Mouse (Mus musculus) cerebellum, adult 18-20 months (tissue): ENCODE measurements around the gene Syn3.
A peak's percentile ranks its signal among the peaks of the same experiment; 100 is the strongest.
"Not testable (repeated sequence)": the region's sequence is repeated elsewhere in the genome, so short reads cannot be mapped to it uniquely, and the experiment has no call there.

ENCODE experiments used
- DNase-seq, 2 experiments: peaks; one replicate each; pipeline ENCODE4 v3.0.0; 2021

The Syn3 gene

DNA sequence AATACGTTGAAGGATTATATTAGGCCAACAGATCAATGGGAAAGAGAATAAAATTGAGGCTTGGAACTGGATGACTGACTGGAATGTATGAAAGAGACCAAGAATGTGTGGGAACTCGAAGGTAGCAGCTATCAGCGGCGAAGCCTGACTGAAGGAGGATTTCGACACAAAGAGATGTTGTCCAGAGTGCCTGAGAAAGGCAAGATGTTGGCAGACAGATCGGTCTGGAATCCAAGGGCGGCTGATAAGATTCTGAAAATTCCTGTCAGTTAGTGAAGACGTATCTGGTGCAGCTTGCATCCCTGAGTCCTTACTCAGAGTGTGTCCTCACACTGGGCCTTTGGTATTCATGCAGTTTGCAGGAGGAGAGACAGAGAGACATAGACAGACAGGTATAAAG lies 81.9 kb downstream of the Syn3 start:
- no peak for DNase-seq

DNA sequence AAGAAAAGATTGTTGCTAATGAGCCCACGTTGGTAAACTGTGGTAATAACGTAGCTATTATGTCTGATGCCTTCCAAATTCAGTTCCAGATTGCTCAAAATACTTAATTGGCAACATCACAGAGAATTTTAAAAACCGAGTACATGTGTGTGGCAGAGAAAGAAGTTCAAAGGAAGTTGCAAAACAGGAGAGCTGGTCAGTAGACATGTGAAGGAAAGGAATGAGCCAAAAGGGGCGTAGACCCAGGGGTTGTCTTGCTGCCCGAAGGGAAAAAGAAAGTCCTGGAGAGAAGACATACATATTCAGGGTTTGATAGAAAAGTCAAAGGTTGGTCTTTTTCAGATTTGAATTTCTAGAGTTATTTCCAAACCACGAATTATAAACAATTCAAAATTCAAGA lies 87.8 kb downstream of the Syn3 start:
- DNase-seq: no peak

GRCm38 (mm10) chr10:86406952-86407351 lies 91.7 kb downstream of the Syn3 start:
- DNase-seq: no peak

DNA sequence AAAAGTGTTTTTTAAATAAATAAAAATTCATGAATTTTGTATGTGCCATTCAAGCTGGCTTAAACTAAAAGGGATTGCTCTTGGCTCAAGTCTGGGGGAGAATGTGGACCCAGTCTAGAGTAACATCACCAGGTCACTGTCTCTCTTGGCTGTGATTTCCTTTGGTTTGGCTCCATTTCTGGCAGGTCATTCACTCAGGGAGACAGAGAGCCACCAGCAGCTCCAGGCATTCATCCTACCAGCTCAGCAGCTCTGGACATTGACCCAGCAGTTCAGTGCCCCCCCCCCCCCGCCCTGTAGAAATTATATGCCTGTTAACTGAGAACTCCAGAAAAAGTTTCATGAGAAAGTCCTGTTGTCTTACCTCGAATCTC lies 100.4 kb downstream of the Syn3 start:
- DNase-seq: no peak

DNA sequence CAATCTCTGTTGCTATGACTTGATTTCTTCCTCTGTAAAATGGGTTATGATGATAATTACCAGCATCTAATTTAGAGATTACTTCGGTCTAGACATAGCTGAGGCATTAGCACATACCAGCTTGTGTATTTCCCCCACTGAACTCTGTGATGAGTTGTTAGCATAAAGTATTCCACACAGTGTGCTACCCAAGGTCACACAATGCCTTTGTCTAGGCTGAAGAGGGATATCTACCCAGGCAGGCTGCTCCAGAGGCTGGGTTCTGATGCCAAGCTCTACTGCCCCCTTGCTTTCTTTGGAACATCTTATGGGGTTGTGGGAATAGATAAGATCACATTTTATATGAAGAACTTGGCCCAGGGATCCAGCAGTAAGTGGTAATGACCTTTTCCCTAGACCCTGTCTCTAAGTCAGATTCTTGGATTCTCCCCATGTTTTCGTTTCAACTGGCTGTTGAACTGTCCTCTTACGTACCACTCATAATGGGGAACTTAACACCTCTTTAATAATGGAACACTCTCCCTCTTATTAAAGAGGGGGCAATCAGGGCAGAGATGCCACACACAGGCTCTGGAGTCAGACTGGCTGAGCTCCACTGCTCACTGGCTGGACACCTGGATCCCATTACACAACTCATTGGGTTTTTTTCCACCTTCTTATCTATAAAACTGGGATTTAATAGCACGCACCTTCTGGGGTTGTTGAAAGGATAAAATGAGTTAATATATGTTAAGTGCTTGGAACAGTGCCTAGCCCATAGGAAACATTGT lies 100.9 kb downstream of the Syn3 start:
- no peak for DNase-seq

DNA sequence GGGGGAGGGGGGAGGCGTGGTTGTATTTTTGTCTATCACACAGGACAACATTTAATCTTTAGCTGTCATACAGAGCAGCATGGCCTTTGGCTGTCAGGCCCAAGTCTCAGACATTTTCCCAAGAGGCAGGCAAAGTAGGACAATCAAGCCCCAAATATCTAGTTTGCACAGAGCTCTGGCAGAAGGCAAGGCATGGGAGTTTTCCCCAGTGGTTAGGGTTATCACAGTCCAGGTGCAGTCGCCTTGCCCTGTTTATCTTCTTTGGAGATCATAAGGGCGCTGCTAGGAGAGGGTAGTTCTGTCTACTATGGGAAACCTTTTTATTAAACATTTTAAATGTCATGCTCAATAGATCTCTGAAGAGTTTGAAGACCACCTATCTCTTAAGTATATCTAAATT lies 106.3 kb downstream of the Syn3 start:
- DNase-seq: no peak

DNA sequence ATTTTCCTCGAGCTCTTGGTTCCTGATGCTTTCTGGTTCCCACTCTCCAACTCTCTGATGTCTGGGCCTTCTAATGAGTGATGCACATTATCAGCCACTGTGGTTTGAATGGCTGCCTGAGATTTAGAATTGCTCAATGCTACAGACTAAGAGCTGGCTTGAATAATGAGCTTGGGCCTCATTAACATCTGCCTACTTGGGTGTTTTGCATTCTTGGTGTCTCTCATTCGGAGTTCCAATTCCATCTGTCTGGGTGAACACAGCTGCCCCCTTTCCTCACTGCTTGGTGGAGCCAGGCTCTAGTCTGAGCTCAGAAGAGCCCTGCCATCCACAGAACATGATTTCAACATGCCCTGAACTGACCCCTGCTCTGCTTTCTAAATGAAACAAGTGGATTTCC lies 108.8 kb downstream of the Syn3 start:
- DNase-seq: no peak

GRCm38 (mm10) chr10:86389357-86389756 lies 109.3 kb downstream of the Syn3 start:
- DNase-seq: no peak

DNA sequence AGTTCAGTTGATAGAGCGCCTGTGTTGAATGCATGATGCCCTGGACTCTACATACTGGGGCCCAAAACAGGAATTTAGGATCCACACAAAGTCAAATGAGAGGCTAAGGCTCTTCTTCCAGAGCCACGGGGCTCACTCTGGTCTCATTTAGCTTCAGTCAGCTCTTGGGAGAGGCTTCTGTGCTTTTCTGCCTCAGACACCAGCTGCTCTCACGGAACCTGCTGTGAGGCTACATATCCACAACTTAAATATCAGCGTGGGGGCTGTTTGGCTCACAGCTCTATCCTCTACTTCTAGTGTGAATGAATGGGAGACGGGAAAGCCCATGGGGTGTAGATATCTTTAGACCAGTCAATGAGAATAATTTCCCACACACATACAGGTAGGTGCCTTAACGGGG lies 109.9 kb downstream of the Syn3 start:
- DNase-seq: peak; percentile 19 to 22

GRCm38 (mm10) chr10:86387821-86388440 lies 110.8 kb downstream of the Syn3 start:
- peak; percentile 63 to 68 for DNase-seq

- DNase-seq: no peak
These were observed 112.5 kb downstream of the Syn3 start for GRCm38 (mm10) chr10:86386232-86386631.

DNA sequence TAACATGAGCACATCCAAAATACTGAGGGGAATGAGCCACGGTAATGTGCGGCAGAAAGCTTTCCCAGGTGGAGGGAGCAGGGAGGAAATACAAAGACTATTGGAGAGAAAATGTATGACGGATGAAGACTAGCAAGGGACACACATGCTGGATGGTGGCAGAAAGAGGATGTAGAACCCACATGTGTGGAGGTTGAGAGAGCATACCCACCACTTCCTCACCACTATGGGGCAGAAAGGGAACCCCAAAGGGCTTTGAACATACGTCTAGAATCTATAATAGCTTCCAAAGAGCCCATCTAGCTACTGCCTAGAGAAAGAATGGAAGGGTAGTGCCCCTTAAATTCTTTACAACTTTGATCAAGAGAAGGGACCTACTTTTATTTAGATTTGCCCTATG lies 113.0 kb downstream of the Syn3 start:
- DNase-seq: no peak

- DNase-seq: no peak
These were observed 114.0 kb downstream of the Syn3 start for GRCm38 (mm10) chr10:86384655-86385054.

DNA sequence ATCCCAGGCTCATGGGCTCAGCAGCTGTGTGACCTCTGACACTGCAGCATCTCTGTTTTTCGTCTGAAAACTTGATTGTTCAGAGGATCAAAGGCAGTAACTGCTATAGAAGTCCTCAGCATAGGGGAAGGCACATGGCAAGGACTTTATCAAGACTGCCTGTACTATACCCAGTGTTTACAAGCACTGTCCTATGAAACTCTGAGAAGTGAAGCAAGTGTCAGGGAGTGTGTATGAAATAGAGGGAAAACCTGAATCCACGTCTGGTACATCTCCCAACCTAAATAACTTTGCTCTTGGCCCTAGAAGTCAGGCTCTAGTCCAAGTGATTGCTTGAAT lies 116.8 kb downstream of the Syn3 start:
- DNase-seq: no peak

- DNase-seq: no peak
These were observed 117.4 kb downstream of the Syn3 start for GRCm38 (mm10) chr10:86381150-86381921.

GRCm38 (mm10) chr10:86380626-86381025 lies 118.1 kb downstream of the Syn3 start:
- no peak for DNase-seq

GRCm38 (mm10) chr10:86378803-86379202 lies 119.9 kb downstream of the Syn3 start:
- DNase-seq: not testable (repeated sequence)

DNA sequence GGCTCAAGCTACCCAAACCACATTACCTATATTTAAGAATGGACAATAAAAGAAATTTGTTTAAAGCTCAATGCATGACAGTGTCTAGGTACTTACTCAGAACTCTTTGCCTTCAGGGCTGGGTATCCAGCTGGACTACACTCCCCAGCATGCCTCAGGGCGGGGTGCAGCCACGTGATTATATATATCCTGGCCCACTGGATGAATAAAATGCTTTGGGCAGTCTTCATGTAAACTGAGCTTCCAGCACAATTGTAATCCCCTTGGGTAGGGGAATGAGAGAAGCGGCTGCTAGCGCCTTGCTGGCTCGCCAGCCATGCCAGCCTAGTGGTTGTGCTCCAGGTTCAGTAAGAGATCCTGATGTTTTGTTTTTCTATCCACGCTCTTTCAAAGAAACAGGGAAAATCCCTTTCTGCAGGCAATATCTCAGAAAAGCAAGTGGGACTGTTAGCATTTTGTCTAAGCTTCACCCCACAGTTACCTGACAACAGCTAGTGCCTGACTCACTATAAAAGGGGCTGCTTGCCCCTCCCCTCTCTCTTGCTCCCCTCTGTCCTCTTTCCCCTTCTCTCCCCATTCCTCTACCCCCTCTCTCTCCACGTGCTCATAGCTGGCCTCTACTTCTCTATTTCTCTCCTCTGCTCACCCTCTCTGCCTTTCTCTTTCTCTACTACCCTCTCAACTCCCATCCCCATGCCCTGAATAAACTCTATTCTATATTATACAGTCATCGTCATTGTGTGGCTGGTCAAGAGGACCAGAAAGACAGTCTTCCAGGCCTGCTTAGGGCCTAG lies 122.1 kb downstream of the Syn3 start:
- DNase-seq: no peak

DNA sequence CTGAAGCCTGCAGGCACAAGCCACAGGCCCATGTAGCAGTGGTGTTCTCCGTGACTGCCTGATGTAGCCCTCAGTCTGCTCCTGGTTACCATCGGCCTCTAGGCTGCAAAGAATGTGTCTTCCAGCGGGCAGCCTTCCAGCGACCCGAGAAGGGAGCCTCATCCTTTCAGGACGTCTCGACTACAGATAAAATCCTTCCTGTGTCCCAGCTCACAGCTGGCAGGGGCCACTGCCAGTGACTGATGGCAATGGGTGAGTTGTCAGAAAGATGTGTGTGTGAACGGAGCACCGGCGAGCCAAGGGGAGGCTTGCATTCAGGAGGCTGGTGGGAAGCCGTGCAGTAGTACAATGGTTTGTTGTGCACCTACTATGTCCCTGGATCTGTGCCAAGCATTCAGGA lies 122.8 kb downstream of the Syn3 start:
- DNase-seq: no peak

GRCm38 (mm10) chr10:86374061-86374460 lies 124.6 kb downstream of the Syn3 start:
- DNase-seq: no peak

GRCm38 (mm10) chr10:86371561-86371960 lies 127.1 kb downstream of the Syn3 start:
- DNase-seq: no peak

DNA sequence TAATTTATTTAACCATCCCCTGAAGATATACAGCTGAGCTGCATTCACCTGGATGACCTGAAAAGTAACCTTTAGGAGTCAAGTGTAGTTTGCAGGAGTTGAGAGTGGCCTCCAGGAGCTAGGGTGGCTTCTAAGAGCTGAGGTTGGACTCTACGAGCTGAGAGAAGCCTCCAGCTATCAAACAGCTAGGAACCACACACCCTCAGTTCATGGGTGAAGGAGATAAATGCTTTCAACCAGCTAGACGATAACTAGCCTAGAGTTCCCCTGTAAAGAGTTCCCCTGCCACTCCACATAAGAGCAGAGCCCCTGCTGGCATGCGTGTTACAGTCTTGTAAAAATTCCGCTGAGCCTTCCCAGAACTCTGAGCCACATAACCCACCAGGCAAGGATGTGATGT lies 129.3 kb downstream of the Syn3 start:
- no peak for DNase-seq

GRCm38 (mm10) chr10:86368811-86369210 lies 129.9 kb downstream of the Syn3 start:
- DNase-seq: no peak
